Mouse (Mus musculus) lung, embryonic 15.5 days (tissue): ENCODE results near the gene Atp6v1g2. TPM values are rescaled to one million over a fixed set of nuclear protein-coding genes. Genes with fewer than 3 reads are reported as not detected.

ENCODE experiments used
- ATAC-seq: fragments of 200-750 bp; cut with Nextera tagmentation; 2 replicates; pipeline ENCODE4 v1.8.0; 2017; ENCODE audit warnings: moderate number of reproducible peaks, borderline replicate concordance; ENCODE audit not compliant: low FRiP score, low TSS enrichment; ENCODE audit errors: extremely low read depth
- H3K27ac ChIP-seq: fragments of 300-500 bp; sonication (generic); 2 replicates; pipeline ENCODE4 v1.5.1; 2015; ENCODE audit warnings: moderate library complexity, mild to moderate bottlenecking, inconsistent platforms
- H3K27me3 ChIP-seq: fragments of 300-500 bp; sonication (generic); 2 replicates; pipeline ENCODE4 v1.6.1; 2015; ENCODE audit warnings: inconsistent platforms
- H3K36me3 ChIP-seq: fragments of 300-500 bp; sonication (generic); 2 replicates; pipeline ENCODE4 v1.6.1; 2015; ENCODE audit warnings: inconsistent platforms
- H3K4me1 ChIP-seq: fragments of 300-500 bp; sonication (generic); 2 replicates; pipeline ENCODE4 v1.6.1; 2015; ENCODE audit warnings: inconsistent platforms
- H3K4me2 ChIP-seq: fragments of 300-500 bp; sonication (generic); 2 replicates; pipeline ENCODE4 v1.6.1; 2015; ENCODE audit warnings: inconsistent platforms, mild to moderate bottlenecking, moderate library complexity
- H3K4me3 ChIP-seq: fragments of 300-500 bp; sonication (generic); 2 replicates; pipeline ENCODE4 v1.5.1; 2015; ENCODE audit warnings: mild to moderate bottlenecking, inconsistent platforms
- H3K9ac ChIP-seq: fragments of 300-500 bp; sonication (generic); 2 replicates; pipeline ENCODE4 v1.6.1; 2015; ENCODE audit warnings: inconsistent platforms
- H3K9me3 ChIP-seq: fragments of 300-500 bp; sonication (generic); 2 replicates; pipeline ENCODE4 v1.6.1; 2016; ENCODE audit warnings: inconsistent platforms
- WGBS: fragments of 180-500 bp; shearing (Covaris S2); methylation state at CpG from one replicate; pipeline ENCODE4 v1.1.7; 2015; 5-methylcytosine and 5-hydroxymethylcytosine counted together
- polyA plus RNA-seq: library from polyadenylated mRNA; unstranded; fragments of >200 nt; fragmentation: Nextera tagmentation; extraction: Ambion mirVana; gene quantifications from 2 replicates; pipeline ENCODE4 v1.2.1, GENCODE M21; 2015

Atp6v1g2 gene
- polyA plus RNA-seq, 1 experiment from 2014 or later: 4.3 TPM

DNA sequence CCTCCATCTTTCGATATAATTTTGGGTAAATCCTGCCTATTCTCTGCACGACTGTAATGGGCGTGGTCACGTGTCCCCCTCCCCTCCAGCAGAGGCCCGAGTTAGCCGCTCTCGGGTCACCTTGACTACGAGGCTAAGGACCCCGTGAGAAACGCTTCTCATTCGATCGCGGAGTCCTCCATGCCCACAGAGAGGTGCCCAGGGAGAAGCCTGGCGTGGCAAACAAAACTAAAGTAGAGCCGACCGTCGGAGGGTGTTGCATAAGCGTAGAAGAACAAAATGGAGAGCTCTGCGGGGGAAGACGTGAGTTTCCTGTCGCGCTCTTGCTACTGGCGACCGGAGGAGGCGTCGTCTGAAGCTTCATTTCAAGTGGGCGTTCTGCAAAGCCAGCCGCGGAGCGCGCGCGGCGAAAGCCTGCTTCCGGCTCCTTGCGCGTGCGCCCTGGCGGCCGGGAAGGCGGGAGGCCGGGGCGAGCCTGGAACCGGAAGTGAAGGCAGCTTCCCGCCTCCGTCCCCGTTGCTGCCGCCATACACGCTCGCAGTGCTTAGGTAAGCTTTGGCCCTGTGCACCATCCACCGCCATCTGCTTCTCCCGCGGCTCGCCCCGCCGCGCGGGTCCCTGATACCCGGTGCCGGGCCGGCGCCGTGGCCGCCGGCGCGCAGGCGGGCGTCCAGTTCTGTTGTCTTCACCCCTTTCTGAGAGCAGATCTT lies 8.0 kb downstream of the Atp6v1g2 start, which contains the start of gene Ddx39b:
Gene Ddx39b (plus strand): TSS at position 442 of the 710 bp plus-strand sequence.
- Histone ChIP-seq H3K9me3 (no peaks in the 10 kb centered on the region), H3K9ac (peak within 1 kb of the TSS; percentile 94), H3K4me2 (peak within 1 kb of the TSS; percentile 80), H3K4me1 (peaks cover 45% of the 10 kb centered on the region), H3K4me3 (peak within 1 kb of the TSS; percentile 81), H3K27ac (peak within 1 kb of the TSS; percentile 98), H3K36me3 (peaks cover 37% of the 10 kb centered on the region), H3K27me3 (no peaks in the 10 kb centered on the region)
- peak; percentile 90 for ATAC-seq
- WGBS: under 1% methylated on average over 69 of the region's 69 CpGs

DNA sequence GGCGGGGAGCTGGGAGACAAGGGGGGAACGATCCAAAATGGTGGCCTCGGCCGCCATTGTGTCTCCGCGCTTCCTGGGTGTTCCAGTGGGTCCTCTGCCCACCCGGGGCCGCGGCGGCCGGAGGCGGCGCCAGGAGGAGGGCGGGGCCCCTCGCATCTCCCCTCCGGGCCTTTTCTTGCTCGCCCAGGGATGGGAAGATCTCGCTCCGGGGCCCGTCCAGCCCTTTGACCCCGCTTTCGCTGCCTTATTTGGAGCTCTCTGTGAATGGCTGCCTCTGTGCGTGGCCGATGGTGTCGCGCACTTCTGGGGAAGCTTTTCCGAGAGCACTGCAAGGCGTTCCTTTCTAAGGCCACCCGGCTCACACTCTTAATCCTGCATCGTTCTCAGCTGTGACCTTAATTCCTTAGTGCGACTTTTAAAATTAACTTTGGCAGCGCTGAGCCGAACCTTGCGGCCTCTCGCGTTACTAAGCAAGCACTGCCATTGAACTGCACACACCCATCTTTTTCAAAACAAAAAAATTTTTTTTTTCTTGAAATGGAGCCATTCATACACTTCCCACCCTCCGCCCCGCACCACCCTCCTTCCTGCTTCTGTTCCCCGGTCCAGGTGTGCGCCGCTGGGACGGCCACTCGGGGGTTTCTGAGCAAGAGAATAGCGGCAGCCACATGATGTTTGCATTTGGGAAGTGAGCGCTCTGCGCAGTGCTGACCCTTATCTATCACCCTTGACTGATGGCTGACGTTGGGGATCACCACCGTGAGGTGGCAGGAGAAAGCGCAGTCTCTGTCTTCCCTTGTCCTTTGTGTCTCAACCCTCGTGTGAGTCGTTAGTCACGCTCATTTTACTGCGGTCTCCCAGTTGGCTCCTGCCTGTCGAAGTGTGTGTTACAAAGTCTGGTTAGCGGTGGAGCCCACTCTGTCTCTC lies 8.8 kb downstream of the Atp6v1g2 start:
- WGBS: under 1% methylated on average over 55 of the region's 55 CpGs
- Histone ChIP-seq H3K27me3 (no peaks in the 10 kb centered on the region), H3K27ac (peak overlapping the region; percentile 98), H3K4me2 (peak overlapping the region; percentile 80), H3K9me3 (no peaks in the 10 kb centered on the region), H3K4me1 (peaks cover 47% of the 10 kb centered on the region), H3K9ac (peak overlapping the region; percentile 94), H3K36me3 (peaks cover 45% of the 10 kb centered on the region), H3K4me3 (peak overlapping the region; percentile 81)
- ATAC-seq: peak; percentile 48

DNA sequence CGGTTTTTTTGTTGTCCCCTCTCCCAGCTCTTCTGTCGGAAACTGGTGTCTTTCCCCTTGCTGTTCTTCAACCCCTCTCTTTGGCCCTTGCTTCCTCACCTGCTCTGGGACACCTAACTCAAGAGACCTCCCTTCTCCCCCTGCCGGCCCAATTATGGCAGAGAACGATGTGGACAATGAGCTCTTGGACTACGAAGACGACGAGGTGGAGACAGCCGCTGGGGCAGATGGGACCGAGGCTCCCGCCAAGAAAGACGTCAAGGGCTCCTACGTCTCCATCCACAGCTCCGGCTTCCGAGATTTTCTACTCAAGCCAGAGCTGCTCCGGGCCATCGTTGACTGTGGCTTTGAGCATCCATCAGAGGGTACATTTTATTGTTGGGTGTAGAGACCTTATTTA lies 9.6 kb downstream of the Atp6v1g2 start:
- WGBS: 5% methylated on average over 16 of the region's 16 CpGs
- Histone ChIP-seq H3K4me3 (peak overlapping the region; percentile 81), H3K4me2 (peak overlapping the region; percentile 80), H3K9ac (peak overlapping the region; percentile 94), H3K9me3 (no peaks in the 10 kb centered on the region), H3K27me3 (no peaks in the 10 kb centered on the region), H3K4me1 (peaks cover 47% of the 10 kb centered on the region), H3K27ac (peak overlapping the region; percentile 98), H3K36me3 (peaks cover 50% of the 10 kb centered on the region)
- no peak for ATAC-seq

DNA sequence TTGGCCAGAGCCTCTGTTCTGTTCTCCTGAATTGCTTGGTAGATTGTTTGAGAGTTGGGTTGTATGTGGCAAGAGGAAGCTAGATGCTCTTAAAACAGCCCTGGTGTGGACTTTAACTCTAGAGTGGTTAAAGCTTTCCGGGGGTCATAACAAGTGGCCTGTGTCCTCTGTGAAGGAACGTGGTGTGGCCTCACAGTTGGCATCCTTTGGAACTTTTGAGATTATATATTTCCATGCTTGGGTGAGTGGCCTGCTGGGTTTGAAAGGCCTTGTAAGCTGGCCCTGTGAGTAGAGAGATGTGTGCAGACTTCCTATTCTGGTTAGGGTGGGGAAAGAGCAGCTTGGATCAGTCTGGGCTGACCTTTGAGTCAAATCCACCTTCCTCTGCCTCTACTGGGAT lies 11.5 kb downstream of the Atp6v1g2 start:
- peaks cover 47% of the 10 kb centered on the region for H3K4me1 ChIP-seq
- no peak for ATAC-seq
- H3K9me3 ChIP-seq: no peaks in the 10 kb centered on the region
- H3K4me3 ChIP-seq: no peak overlapping the region
- 53% methylated on average over 2 of the region's 2 CpGs for WGBS
- peaks cover 69% of the 10 kb centered on the region for H3K36me3 ChIP-seq
- no peaks in the 10 kb centered on the region for H3K27me3 ChIP-seq
- H3K4me2 ChIP-seq: peak overlapping the region; percentile 80; the same call in 1 of the 2 replicates
- H3K27ac ChIP-seq: no peak overlapping the region
- H3K9ac ChIP-seq: 0 out of 2 replicates have a peak overlapping the region, but pooled peaks have one; percentile 11

DNA sequence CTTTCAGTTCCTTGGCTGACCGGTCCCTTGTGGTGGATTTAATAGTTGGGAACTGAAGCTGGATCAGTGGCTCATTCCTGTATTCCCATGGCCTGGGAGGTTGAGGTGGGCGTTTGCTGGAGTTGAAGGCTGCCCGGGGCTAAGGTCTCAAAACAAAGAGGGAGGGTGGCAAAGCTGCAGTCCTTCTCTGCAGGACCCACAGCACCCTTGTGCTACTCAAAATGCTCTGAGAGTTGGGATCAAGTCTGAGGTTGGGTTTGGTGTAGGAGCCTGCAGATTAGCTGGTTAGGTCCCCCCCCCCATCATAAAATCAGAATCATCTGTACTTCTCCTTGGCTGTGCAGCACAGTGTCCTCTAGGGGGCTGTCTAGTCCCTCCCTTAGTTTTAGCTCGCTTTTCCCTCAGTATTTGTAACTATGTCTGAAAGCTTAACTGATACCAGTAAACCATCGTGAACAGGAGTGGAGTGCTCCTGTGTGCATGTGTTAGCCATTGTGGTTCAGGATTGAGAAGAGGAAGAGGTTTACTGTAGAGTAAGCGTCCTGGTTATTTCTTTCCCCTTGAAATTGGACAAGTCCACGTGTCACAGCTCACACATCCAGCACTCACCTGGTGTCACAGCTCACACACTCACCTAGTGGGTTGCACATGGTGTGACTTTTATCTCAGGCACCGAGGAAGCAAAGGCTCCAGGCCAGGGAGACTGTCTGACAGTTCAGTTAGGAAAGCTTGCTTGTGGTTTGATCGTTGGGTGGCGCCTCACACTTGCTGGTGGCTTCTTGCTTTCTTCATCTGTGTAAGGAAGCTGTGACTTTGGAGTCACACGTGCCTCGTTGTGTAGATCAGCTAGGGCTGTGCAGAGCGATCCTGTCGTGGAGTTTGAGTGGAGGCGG lies 12.5 kb downstream of the Atp6v1g2 start:
- WGBS: 73% methylated on average over 15 of the region's 15 CpGs
- H3K4me3 ChIP-seq: no peak overlapping the region
- peaks cover 38% of the 10 kb centered on the region for H3K4me1 ChIP-seq

DNA sequence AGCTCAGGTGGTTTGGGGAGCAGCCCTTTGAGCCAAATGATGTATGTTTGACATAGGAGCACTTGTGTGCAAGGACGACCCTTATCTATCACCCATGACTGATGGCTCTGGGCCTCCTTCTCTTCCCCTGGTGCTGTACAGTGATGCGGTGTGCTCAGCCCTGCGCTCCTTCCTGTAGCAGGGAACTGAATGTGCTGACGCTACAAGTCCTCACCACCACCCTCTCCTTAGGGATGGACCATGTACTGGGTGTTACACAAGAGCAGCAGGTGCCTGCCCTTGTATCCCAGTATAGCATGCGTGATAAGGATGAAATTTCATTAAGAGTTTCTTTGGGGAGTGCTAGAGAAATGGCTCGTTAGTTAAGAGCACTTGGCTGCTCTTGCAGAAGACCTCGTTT lies 13.7 kb downstream of the Atp6v1g2 start:
- WGBS: 73% methylated on average over 7 of the region's 7 CpGs
- Histone ChIP-seq H3K4me2 (no peak overlapping the region), H3K9me3 (no peaks in the 10 kb centered on the region), H3K36me3 (peaks cover 89% of the 10 kb centered on the region), H3K9ac (no peak overlapping the region), H3K4me1 (peaks cover 37% of the 10 kb centered on the region), H3K27ac (no peak overlapping the region), H3K27me3 (no peaks in the 10 kb centered on the region), H3K4me3 (no peak overlapping the region)
- ATAC-seq: no peak

More for the DNA sequence above, 12.5 kb downstream of the Atp6v1g2 start:
- Histone ChIP-seq H3K9ac (no peak overlapping the region), H3K9me3 (no peaks in the 10 kb centered on the region), H3K27me3 (no peaks in the 10 kb centered on the region), H3K27ac (no peak overlapping the region), H3K36me3 (peaks cover 79% of the 10 kb centered on the region), H3K4me2 (peak overlapping the region; percentile 80; the same call in 1 of the 2 replicates)
- no peak for ATAC-seq

DNA sequence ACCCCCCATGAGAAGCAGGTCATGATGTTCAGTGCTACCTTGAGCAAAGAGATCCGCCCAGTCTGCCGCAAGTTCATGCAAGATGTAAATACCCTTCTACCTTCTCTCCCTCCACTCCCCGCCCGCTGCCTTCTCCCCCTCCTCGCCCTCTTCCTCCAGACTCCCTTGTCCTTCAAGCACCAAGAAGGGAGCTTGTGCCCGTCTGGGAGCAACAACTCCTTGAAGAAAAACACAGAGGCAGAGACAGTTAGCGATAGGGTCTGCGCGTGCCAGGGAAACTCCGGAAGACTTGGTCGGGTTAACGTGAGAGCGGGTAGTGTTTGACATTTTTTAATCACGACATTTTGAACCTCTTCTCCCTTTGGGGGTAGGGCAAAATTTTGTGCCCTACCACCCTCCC lies 15.5 kb downstream of the Atp6v1g2 start:
- H3K4me3 ChIP-seq: no peak overlapping the region
- WGBS: 79% methylated on average over 14 of the region's 14 CpGs
- H3K27me3 ChIP-seq: no peaks in the 10 kb centered on the region
- H3K4me2 ChIP-seq: no peak overlapping the region
- H3K9ac ChIP-seq: no peak overlapping the region
- no peak overlapping the region for H3K27ac ChIP-seq
- H3K9me3 ChIP-seq: no peaks in the 10 kb centered on the region
- peaks cover 27% of the 10 kb centered on the region for H3K4me1 ChIP-seq
- H3K36me3 ChIP-seq: peaks cover 97% of the 10 kb centered on the region
- no peak for ATAC-seq

DNA sequence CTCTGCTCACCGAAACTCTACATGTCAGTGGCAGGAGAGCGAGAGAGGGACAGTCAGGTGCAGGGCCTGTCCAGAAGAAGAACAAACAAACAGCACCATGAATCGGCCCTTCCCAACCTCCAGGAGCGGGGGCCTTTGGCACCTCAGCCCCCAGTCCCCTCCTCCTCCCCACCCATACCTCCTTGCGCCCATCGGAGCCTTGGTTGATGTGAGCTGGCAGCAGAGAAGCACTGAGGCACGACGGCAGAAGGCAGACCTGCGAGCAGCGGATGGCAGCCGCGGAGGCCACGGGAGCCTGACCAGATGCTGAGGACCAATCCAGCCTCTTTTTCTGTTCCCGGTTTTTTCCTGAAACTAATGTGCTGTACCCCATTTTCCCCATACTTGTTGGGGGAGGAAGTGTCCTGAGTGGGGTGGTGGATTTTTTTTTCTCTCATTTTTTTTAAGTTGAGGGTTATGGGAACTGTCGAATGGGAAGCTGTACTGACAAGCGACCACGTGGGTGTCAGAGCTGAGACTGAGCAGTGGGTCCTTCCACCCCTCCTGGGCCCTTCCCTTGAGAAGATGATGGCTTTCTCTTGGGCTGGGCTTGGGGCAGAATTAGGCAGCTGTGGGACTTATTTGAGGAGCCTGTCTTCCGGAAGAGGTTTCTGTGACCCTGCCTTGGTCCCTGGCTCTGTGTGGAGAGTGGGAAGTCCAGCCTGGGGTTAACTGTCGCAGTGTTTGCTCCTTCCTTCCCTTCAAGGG lies 16.2 kb downstream of the Atp6v1g2 start:
- Histone ChIP-seq H3K4me2 (no peak overlapping the region), H3K9me3 (no peaks in the 10 kb centered on the region), H3K27me3 (no peaks in the 10 kb centered on the region), H3K27ac (no peak overlapping the region), H3K4me1 (peaks cover 21% of the 10 kb centered on the region), H3K4me3 (no peak overlapping the region), H3K36me3 (peaks cover 91% of the 10 kb centered on the region), H3K9ac (no peak overlapping the region)
- no peak for ATAC-seq
- WGBS: 87% methylated on average over 19 of the region's 19 CpGs

DNA sequence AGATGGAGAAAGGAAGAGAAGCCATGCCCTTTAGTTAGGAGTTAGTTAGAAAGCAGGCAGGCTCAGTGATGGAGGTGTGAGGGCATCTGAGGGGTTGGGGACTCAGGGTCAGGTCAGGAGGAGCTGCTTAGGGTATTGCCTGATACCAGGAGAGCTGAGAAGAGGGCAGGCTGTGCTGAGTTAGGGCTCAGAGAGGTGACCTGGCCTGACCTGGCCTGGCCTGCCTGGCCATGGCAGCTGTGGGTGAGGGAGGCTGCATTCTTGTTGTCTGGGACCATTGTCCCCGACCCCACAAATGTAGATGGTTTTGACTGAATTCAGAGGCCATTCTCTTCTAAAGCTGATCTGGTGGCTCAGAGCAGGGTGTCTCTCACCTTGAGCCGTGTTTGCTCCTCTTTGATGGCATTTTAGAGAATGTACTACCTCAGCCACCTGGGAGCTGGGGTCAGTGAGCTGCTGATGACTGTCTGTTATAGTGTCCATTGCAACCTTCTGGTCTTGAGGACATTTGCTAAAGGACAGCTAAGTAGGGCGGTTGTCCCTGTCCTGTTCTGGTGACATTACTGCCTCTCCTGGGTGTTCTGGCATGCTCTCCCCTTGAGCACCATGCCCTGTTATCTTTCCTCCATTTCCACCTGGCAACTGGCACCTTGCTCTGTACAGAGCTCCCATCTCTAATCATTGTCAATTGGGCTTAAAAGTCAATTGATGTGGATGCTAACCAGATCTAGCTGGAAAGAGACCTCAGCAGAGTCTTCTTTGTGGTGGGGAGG lies 17.1 kb downstream of the Atp6v1g2 start:
- ATAC-seq: no peak

DNA sequence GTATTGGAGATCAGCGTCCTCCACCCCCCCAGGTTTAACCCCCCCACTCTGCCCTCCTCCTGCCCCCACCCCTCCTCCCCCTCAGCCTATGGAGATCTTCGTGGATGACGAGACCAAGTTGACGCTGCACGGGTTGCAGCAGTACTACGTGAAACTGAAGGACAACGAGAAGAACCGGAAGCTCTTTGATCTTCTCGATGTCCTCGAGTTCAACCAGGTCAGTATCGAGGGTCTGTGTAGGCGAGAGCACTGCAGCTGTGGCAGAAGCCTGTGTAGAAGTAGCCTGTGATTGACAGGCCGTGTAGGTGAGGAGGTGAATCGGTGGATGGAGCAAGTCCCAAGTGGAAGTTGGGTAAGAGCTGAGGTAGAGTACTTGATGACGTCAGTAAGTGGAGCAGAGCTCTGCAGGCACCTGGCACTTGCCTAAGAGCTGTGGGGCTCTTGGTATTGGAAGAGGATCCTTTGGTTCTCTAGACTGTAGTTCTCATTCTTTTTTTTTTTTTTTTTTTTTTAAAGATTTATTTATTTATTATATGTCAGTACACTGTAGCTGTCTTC lies 17.8 kb downstream of the Atp6v1g2 start:
- 47% methylated on average over 15 of the region's 15 CpGs for WGBS

More for the DNA sequence above, 17.1 kb downstream of the Atp6v1g2 start:
- Histone ChIP-seq H3K27me3 (no peaks in the 10 kb centered on the region), H3K4me1 (peaks cover 13% of the 10 kb centered on the region), H3K4me2 (no peak overlapping the region), H3K4me3 (no peak overlapping the region), H3K36me3 (peaks cover 82% of the 10 kb centered on the region), H3K27ac (no peak overlapping the region), H3K9me3 (no peaks in the 10 kb centered on the region), H3K9ac (no peak overlapping the region)
- WGBS: 84% methylated on average over 3 of the region's 3 CpGs

More for the DNA sequence above, 17.8 kb downstream of the Atp6v1g2 start:
- no peaks in the 10 kb centered on the region for H3K9me3 ChIP-seq
- H3K4me3 ChIP-seq: no peak overlapping the region
- no peaks in the 10 kb centered on the region for H3K27me3 ChIP-seq
- 0 out of 2 replicates have a peak, but pooled peaks have one; percentile 10 for ATAC-seq
- 0 out of 2 replicates have a peak, but pooled peaks cover 7% of the 10 kb centered on the region for H3K4me1 ChIP-seq
- H3K9ac ChIP-seq: no peak overlapping the region
- H3K4me2 ChIP-seq: no peak overlapping the region
- no peak overlapping the region for H3K27ac ChIP-seq
- peaks cover 75% of the 10 kb centered on the region for H3K36me3 ChIP-seq
